Mouse (Mus musculus) CD8-positive naive resting alpha-beta T cell, adult 57 days (primary cell): Measurements from ENCODE around the gene Baiap2l1. TPM values are rescaled to one million over a fixed set of nuclear protein-coding genes. Genes with fewer than 3 reads are reported as not detected.

ENCODE experiments used
- total RNA-seq: library from RNA; stranded (reverse); gene quantifications from one replicate; pipeline ENCODE4 v1.2.4, GENCODE M21; 2023

Baiap2l1 gene
- 1.2 TPM for total RNA-seq

DNA sequence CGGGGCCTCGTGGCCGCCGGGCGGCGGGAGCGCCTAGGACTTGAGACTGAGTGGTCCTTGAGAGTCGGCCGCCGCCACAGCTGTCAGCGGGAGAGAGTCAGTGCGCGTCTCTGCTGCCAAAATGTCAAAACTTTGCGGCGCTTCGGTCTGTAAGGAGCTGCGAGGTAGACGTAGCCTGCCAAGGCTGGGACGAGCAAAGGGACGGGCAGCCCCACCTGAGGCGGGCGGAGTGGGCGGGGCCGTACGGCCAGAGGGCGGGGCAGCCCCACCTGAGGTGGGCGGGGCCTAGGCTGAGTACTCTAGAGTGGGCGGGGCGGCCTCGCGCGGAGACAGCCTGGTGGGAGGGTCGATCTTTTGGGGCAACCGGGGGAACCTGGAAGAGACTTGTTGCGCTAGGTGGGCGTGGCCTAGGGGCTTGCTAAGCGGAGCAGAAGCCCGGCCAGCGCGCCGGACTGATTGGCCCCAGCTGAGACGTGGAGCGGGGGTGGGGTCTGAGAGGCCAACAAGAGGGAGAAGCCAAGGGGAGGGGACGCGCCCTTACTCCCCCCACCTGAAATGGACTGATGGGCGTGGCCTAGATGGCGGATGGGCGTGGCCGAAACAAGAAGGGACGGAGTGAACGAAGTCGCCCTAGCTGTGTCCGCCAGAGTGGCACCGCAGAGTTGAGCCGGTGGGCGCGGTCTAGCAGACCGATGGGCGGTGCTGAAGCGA lies at the start of gene Baiap2l1:
Baiap2l1 (minus strand) TSS at position 232 of the 711 bp plus-strand sequence.

GRCm38 (mm10) chr5:144243901-144244487 lies 113.9 kb downstream of the Baiap2l1 start, which contains the start of gene Bri3:
Gene Bri3, plus strand, starts transcription at chr5:144244437.

GRCm38 (mm10) chr5:144223503-144223862 lies 134.4 kb downstream of the Baiap2l1 start, which contains the start of gene Tecpr1:
Gene Tecpr1, minus strand, starts transcription at chr5:144223615.

Other genes with a start within 250 kb of the Baiap2l1 start
- 1.1 TPM for gene Bhlha15, start 167.8 kb downstream of the Baiap2l1 start, total RNA-seq
- gene Tecpr1, start 134.5 kb downstream of the Baiap2l1 start, total RNA-seq = 425 TPM
- 43.6 TPM for gene Bri3, start 113.7 kb downstream of the Baiap2l1 start, total RNA-seq
- not detected for gene Nptx2, start 187.8 kb upstream of the Baiap2l1 start, total RNA-seq